Mouse (Mus musculus): ENCODE measurements at regions not wholly inside any gene's neighbourhood (a gene's known extent, or its start where the extent isn't known, plus 50 kb on each side); places are given as distances from the start of the nearest gene placed in this dataset.

- no peaks in the 10 kb centered on the region for H3K9me3 ChIP-seq (replicated peaks; ENCODE audit: control insufficient read depth, low read length, poor library complexity, severe bottlenecking)
- H3K27ac ChIP-seq (ENCODE audit: low read length), result no peak overlapping the region
- 6% methylated on average over 6 of the region's 6 CpGs for WGBS
- H3K36me3 ChIP-seq (ENCODE audit: control insufficient read depth, insufficient read depth, low read length), result no peaks in the 10 kb centered on the region
- H3K9ac ChIP-seq (ENCODE audit: low read depth, low read length), result no peak overlapping the region
- peak; percentile 86 for ATAC-seq
- no peak overlapping the region for H3K4me2 ChIP-seq (ENCODE audit: low read length)
- H3K4me3 ChIP-seq (ENCODE audit: low read depth, low read length), result no peak overlapping the region
- H3K27me3 ChIP-seq (ENCODE audit: control insufficient read depth, insufficient read depth, low read depth, low read length), result no peaks in the 10 kb centered on the region
- H3K4me1 ChIP-seq (ENCODE audit: control insufficient read depth, insufficient read depth, low read length), result no peaks in the 10 kb centered on the region
These were observed 130.0 kb upstream of the Zc3h12c start for GRCm38 (mm10) chr9:52298329-52298728.

- no peak overlapping the region for H3K4me2 ChIP-seq (ENCODE audit: low read length)
- no peak overlapping the region for H3K4me3 ChIP-seq (ENCODE audit: low read depth, low read length)
- H3K9ac ChIP-seq (ENCODE audit: low read depth, low read length), result no peak overlapping the region
- H3K27me3 ChIP-seq (ENCODE audit: control insufficient read depth, insufficient read depth, low read depth, low read length), result no peaks in the 10 kb centered on the region
- no peaks in the 10 kb centered on the region for H3K36me3 ChIP-seq (ENCODE audit: control insufficient read depth, insufficient read depth, low read length)
- H3K27ac ChIP-seq (ENCODE audit: low read length), result no peak overlapping the region
- H3K9me3 ChIP-seq (replicated peaks; ENCODE audit: control insufficient read depth, low read length, poor library complexity, severe bottlenecking), result no peaks in the 10 kb centered on the region
- 81% methylated on average over 8 of the region's 8 CpGs for WGBS
- H3K4me1 ChIP-seq (ENCODE audit: control insufficient read depth, insufficient read depth, low read length), result no peaks in the 10 kb centered on the region
- ATAC-seq, result no peak
These were observed 126.3 kb upstream of the Zc3h12c start for GRCm38 (mm10) chr9:52294699-52295098.

GRCm38 (mm10) chr9:52289069-52289468, 120.7 kb upstream of the Zc3h12c start:
- H3K9ac ChIP-seq (ENCODE audit: low read depth, low read length), result no peak overlapping the region
- no peaks in the 10 kb centered on the region for H3K36me3 ChIP-seq (ENCODE audit: control insufficient read depth, insufficient read depth, low read length)
- H3K27ac ChIP-seq (ENCODE audit: low read length), result no peak overlapping the region
- 75% methylated on average over 4 of the region's 4 CpGs for WGBS
- no peaks in the 10 kb centered on the region for H3K4me1 ChIP-seq (ENCODE audit: control insufficient read depth, insufficient read depth, low read length)
- H3K27me3 ChIP-seq (ENCODE audit: control insufficient read depth, insufficient read depth, low read depth, low read length), result no peaks in the 10 kb centered on the region
- no peak for ATAC-seq
- no peaks in the 10 kb centered on the region for H3K9me3 ChIP-seq (replicated peaks; ENCODE audit: control insufficient read depth, low read length, poor library complexity, severe bottlenecking)
- no peak overlapping the region for H3K4me2 ChIP-seq (ENCODE audit: low read length)
- H3K4me3 ChIP-seq (ENCODE audit: low read depth, low read length), result no peak overlapping the region

DNA sequence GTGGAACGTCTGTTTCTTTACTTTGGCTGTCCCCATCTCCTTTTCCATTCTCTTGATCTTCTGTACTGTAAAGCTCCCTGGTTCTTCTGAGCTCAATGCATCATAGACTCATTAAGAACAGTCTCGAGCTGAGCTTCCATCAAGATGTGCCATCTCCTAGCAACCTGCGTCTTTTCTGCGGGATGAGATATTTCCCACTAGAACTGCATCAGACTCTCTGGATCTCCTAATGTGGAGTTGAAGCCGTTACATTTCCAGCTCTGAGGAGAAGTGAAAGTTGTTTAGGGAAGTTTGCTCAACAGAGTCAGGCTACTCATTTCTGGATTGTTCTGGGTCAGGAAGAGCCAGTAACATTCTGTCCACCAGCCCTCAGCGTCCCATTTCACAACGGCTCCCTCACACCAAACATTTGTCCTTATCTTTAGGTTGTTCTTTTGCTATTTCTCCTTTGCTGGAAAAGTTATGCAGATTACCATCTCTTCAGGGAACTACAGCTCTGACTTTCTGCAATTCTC, 119.4 kb upstream of the Zc3h12c start:
- no peak overlapping the region for H3K9ac ChIP-seq (ENCODE audit: low read depth, low read length)
- ATAC-seq, result no peak
- no peak overlapping the region for H3K4me2 ChIP-seq (ENCODE audit: low read length)
- H3K27ac ChIP-seq (ENCODE audit: low read length), result no peak overlapping the region
- WGBS, result 74% methylated on average over 7 of the region's 7 CpGs
- H3K4me1 ChIP-seq (ENCODE audit: control insufficient read depth, insufficient read depth, low read length), result peaks cover 7% of the 10 kb centered on the region; the same call in 1 of the 2 replicates
- H3K9me3 ChIP-seq (replicated peaks; ENCODE audit: control insufficient read depth, low read length, poor library complexity, severe bottlenecking), result no peaks in the 10 kb centered on the region
- no peaks in the 10 kb centered on the region for H3K27me3 ChIP-seq (ENCODE audit: control insufficient read depth, insufficient read depth, low read depth, low read length)
- no peak overlapping the region for H3K4me3 ChIP-seq (ENCODE audit: low read depth, low read length)
- H3K36me3 ChIP-seq (ENCODE audit: control insufficient read depth, insufficient read depth, low read length), result no peaks in the 10 kb centered on the region

GRCm38 (mm10) chr9:52287246-52287651, 118.9 kb upstream of the Zc3h12c start:
- Histone ChIP-seq H3K4me3 (ENCODE audit: low read depth, low read length) (peak overlapping the region; percentile 33), H3K27ac (ENCODE audit: low read length) (no peak overlapping the region), H3K36me3 (ENCODE audit: control insufficient read depth, insufficient read depth, low read length) (no peaks in the 10 kb centered on the region), H3K9me3 (replicated peaks; ENCODE audit: control insufficient read depth, low read length, poor library complexity, severe bottlenecking) (no peaks in the 10 kb centered on the region), H3K9ac (ENCODE audit: low read depth, low read length) (peak overlapping the region; percentile 50; the same call in 1 of the 2 replicates), H3K4me2 (ENCODE audit: low read length) (peak overlapping the region; percentile 71), H3K27me3 (ENCODE audit: control insufficient read depth, insufficient read depth, low read depth, low read length) (no peaks in the 10 kb centered on the region), H3K4me1 (ENCODE audit: control insufficient read depth, insufficient read depth, low read length) (peaks cover 7% of the 10 kb centered on the region; the same call in 1 of the 2 replicates)
- ATAC-seq, result no peak
- 7% methylated on average over 10 of the region's 10 CpGs for whole genome bisulfite sequencing

DNA sequence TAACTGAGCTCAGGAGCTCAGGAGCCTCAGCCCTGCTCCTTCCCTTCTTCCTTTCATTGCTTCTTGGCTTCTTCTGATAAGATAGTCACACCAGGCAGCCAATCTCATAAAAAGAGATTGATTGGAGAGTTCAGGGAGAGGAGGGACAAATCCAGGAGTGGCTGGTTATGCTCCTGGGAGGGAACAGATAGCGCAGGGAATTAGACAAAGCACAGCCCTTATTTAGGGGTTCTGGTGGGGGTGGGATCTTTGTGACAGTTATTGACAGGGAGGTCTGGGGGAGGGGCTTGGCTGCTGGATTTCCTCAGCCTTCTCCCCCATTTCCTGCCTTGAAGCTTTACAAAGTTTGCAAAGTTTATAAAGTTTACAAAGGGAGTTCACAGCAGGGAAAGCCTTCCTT, 117.7 kb upstream of the Zc3h12c start:
- 5% methylated on average over 1 of the region's 1 CpGs for WGBS
- no peak overlapping the region for H3K9ac ChIP-seq (ENCODE audit: low read depth, low read length)
- no peak overlapping the region for H3K4me3 ChIP-seq (ENCODE audit: low read depth, low read length)
- no peaks in the 10 kb centered on the region for H3K27me3 ChIP-seq (ENCODE audit: control insufficient read depth, insufficient read depth, low read depth, low read length)
- H3K4me1 ChIP-seq (ENCODE audit: control insufficient read depth, insufficient read depth, low read length), result peaks cover 7% of the 10 kb centered on the region; the same call in 1 of the 2 replicates
- no peak overlapping the region for H3K27ac ChIP-seq (ENCODE audit: low read length)
- no peak overlapping the region for H3K4me2 ChIP-seq (ENCODE audit: low read length)
- no peaks in the 10 kb centered on the region for H3K9me3 ChIP-seq (replicated peaks; ENCODE audit: control insufficient read depth, low read length, poor library complexity, severe bottlenecking)
- no peak for ATAC-seq
- no peaks in the 10 kb centered on the region for H3K36me3 ChIP-seq (ENCODE audit: control insufficient read depth, insufficient read depth, low read length)

- H3K27me3 ChIP-seq (ENCODE audit: control insufficient read depth, insufficient read depth, low read depth, low read length), result no peaks in the 10 kb centered on the region
- no peak overlapping the region for H3K4me3 ChIP-seq (ENCODE audit: low read depth, low read length)
- H3K9ac ChIP-seq (ENCODE audit: low read depth, low read length), result no peak overlapping the region
- H3K4me2 ChIP-seq (ENCODE audit: low read length), result no peak overlapping the region
- H3K27ac ChIP-seq (ENCODE audit: low read length), result no peak overlapping the region
- peaks cover 15% of the 10 kb centered on the region for H3K4me1 ChIP-seq (ENCODE audit: control insufficient read depth, insufficient read depth, low read length)
- ATAC-seq, result no peak
- WGBS, result 13% methylated on average over 2 of the region's 2 CpGs
- H3K36me3 ChIP-seq (ENCODE audit: control insufficient read depth, insufficient read depth, low read length), result no peaks in the 10 kb centered on the region
- no peaks in the 10 kb centered on the region for H3K9me3 ChIP-seq (replicated peaks; ENCODE audit: control insufficient read depth, low read length, poor library complexity, severe bottlenecking)
These were observed 115.2 kb upstream of the Zc3h12c start for GRCm38 (mm10) chr9:52283558-52283957.

DNA sequence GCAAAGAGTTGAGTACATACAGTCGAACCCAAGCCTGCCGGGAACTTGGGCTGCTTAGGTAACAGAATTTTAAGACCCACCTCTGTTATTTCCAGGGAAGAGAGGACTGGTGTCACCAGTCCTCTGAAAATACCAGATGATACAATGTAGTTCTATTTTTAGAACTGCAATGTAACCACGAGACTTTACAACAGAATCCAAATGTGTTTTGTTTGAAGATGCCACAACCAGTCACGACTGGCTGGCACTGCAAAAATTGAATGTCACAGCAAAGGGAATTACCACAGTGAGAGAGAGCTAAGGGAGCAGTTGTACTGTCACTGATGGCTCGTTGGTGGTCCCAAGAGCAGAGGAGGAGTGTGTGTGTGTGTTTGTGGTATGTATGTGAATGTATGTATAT, 112.6 kb upstream of the Zc3h12c start:
- Histone ChIP-seq H3K27me3 (ENCODE audit: control insufficient read depth, insufficient read depth, low read depth, low read length) (no peaks in the 10 kb centered on the region), H3K27ac (ENCODE audit: low read length) (no peak overlapping the region), H3K9me3 (replicated peaks; ENCODE audit: control insufficient read depth, low read length, poor library complexity, severe bottlenecking) (no peaks in the 10 kb centered on the region), H3K4me3 (ENCODE audit: low read depth, low read length) (no peak overlapping the region), H3K36me3 (ENCODE audit: control insufficient read depth, insufficient read depth, low read length) (no peaks in the 10 kb centered on the region), H3K4me1 (ENCODE audit: control insufficient read depth, insufficient read depth, low read length) (peaks cover 27% of the 10 kb centered on the region), H3K9ac (ENCODE audit: low read depth, low read length) (no peak overlapping the region), H3K4me2 (ENCODE audit: low read length) (no peak overlapping the region)
- no peak for ATAC-seq
- 60% methylated on average over 5 of the region's 5 CpGs for WGBS

DNA sequence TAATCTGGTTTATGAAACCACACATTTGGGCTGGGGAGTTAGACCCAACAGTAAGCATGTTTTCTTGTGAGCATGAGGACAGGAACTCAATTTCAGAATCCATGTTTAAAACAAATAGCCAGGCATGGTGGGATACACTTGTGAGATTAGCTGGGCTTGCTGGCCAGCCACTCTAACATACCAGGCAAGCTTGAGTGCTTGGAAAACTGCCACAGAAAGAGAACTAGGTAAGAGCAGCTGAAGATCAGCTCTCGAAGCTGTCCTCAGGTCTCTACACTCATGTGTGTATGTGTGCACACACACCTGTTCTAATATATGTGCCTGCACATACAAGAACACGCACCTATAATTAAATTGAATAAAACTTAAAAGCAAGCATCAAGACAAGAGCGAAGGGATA, 112.2 kb upstream of the Zc3h12c start:
- Histone ChIP-seq H3K4me1 (ENCODE audit: control insufficient read depth, insufficient read depth, low read length) (peaks cover 27% of the 10 kb centered on the region), H3K9ac (ENCODE audit: low read depth, low read length) (no peak overlapping the region), H3K9me3 (replicated peaks; ENCODE audit: control insufficient read depth, low read length, poor library complexity, severe bottlenecking) (no peaks in the 10 kb centered on the region), H3K27ac (ENCODE audit: low read length) (no peak overlapping the region), H3K4me3 (ENCODE audit: low read depth, low read length) (no peak overlapping the region), H3K36me3 (ENCODE audit: control insufficient read depth, insufficient read depth, low read length) (no peaks in the 10 kb centered on the region), H3K4me2 (ENCODE audit: low read length) (no peak overlapping the region), H3K27me3 (ENCODE audit: control insufficient read depth, insufficient read depth, low read depth, low read length) (no peaks in the 10 kb centered on the region)
- WGBS, result 89% methylated on average over 3 of the region's 3 CpGs
- ATAC-seq, result no peak
